ENCODE assay signal across 28 mouse cellular contexts in the genomic region with DNA sequence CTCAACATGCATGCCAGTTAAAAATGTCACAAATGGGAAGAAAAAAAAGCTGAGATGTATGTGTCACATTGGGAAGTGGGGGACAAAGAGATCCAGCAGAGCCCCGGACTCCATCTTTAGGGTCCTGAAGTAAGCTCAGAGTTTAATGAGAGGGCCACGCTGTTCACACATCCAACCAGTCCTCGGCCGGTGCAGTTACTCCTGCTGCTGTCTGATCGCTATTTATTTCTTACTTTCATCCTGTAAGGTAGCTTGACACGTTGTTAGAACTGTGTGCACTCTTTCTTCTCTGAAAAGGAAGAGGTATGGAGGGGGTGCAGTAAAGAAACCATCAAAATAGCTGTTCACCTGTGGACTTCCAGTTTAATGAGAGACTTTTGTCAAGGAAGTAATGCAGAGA.
DNase-seq lines count a peak whose midpoint lies in the region; ATAC-seq and TF ChIP-seq lines count a peak whose summit lies in the region.
"Had no signal": no experiment of that assay in that cellular context is flagged by ENCODE, and none has a peak within 500 bp of the region (broad histone marks: within the 10 kb centered on the region; RNA-seq: fewer than 3 reads in every experiment).

No protein-coding gene starts in this region.

- TF ChIP-seq CTCF in midbrain, postnatal 0 days (IDR thresholded peaks at IDR 0.05) = no peak
- no peak for TF ChIP-seq CTCF in brain, embryonic 14.5 days (IDR thresholded peaks at IDR 0.05; ENCODE audit: borderline replicate concordance, extremely low read depth, insufficient read depth, insufficient read length)

- no peak for TF ChIP-seq POLR2A in brain, embryonic 14.5 days (IDR thresholded peaks at IDR 0.05; ENCODE audit: borderline replicate concordance, extremely low read depth, insufficient read depth, insufficient read length, poor library complexity, severe bottlenecking)

- no peak for ATAC-seq in heart, embryonic 12.5 days (ENCODE audit: insufficient number of reproducible peaks, low FRiP score)
- peak; percentile 63; the same call in 1 of the 2 replicates for ATAC-seq in midbrain, embryonic 15.5 days (replicated peaks)
- ATAC-seq in midbrain, postnatal 0 days (ENCODE audit: low FRiP score) = no peak
- ATAC-seq: activated CD4-positive, CD25-positive, alpha-beta regulatory T cell, adult 4 months; CD4-positive, CD25-positive, alpha-beta regulatory T cell, adult 4 months; forebrain, embryonic 14.5 days; forebrain, embryonic 16.5 days; Patski had no signal

- no peak overlapping the region for H3K4me2 ChIP-seq in heart, embryonic 12.5 days
- H3K4me2 ChIP-seq in midbrain, embryonic 15.5 days = no peak overlapping the region
- H3K4me2 ChIP-seq in midbrain, postnatal 0 days (ENCODE audit: low read depth, low read length, poor library complexity, severe bottlenecking) = no peak overlapping the region
- H3K4me2 ChIP-seq: embryonic facial prominence, embryonic 13.5 days; embryonic facial prominence, embryonic 15.5 days; forebrain, embryonic 12.5 days had no signal

- no peak overlapping the region for H3K9ac ChIP-seq in heart, embryonic 12.5 days
- H3K9ac ChIP-seq in midbrain, embryonic 15.5 days = no peak overlapping the region
- H3K9ac ChIP-seq in midbrain, postnatal 0 days (replicated peaks; ENCODE audit: low read length, poor library complexity, severe bottlenecking) = no peak overlapping the region
- H3K9ac ChIP-seq: embryonic facial prominence, embryonic 13.5 days; embryonic facial prominence, embryonic 15.5 days; forebrain, embryonic 12.5 days had no signal

- WGBS in heart, embryonic 12.5 days = 81% methylated on average over 6 of the region's 6 CpGs
- 81% methylated on average over 6 of the region's 6 CpGs for WGBS in midbrain, embryonic 15.5 days
- WGBS in midbrain, postnatal 0 days = 80% methylated on average over 6 of the region's 6 CpGs

- peaks cover 3% of the 10 kb centered on the region; the same call in 1 of the 2 replicates for H3K36me3 ChIP-seq in heart, embryonic 12.5 days
- no peaks in the 10 kb centered on the region for H3K36me3 ChIP-seq in midbrain, embryonic 15.5 days (replicated peaks)
- no peaks in the 10 kb centered on the region for H3K36me3 ChIP-seq in midbrain, postnatal 0 days (ENCODE audit: insufficient read depth, low read length)
- H3K36me3 ChIP-seq: embryonic facial prominence, embryonic 13.5 days; embryonic facial prominence, embryonic 15.5 days; forebrain, embryonic 12.5 days; G1E had no signal

- no peak overlapping the region for H3K4me3 ChIP-seq in heart, embryonic 12.5 days
- H3K4me3 ChIP-seq in midbrain, embryonic 15.5 days = no peak overlapping the region
- H3K4me3 ChIP-seq in midbrain, postnatal 0 days (ENCODE audit: low read depth, low read length) = no peak overlapping the region
- H3K4me3 ChIP-seq: embryonic facial prominence, embryonic 13.5 days; embryonic facial prominence, embryonic 15.5 days; erythroblast, embryonic 14.5 days; forebrain, embryonic 10.5 days; forebrain, embryonic 12.5 days had no signal

- H3K4me1 ChIP-seq in heart, embryonic 12.5 days (replicated peaks) = peaks cover 6% of the 10 kb centered on the region
- H3K4me1 ChIP-seq in midbrain, embryonic 15.5 days = no peaks in the 10 kb centered on the region
- H3K4me1 ChIP-seq in midbrain, postnatal 0 days (ENCODE audit: insufficient read depth, low read length) = no peaks in the 10 kb centered on the region
- H3K4me1 ChIP-seq: forebrain, embryonic 12.5 days had no signal

- peak; percentile 34 for DNase-seq in heart, adult 11 months
- DNase-seq in midbrain, postnatal 0 days (ENCODE audit: low spot score) = no peak
- DNase-seq in brain, embryonic 14.5 days (ENCODE audit: low read depth) = peak; percentile 47
- DNase-seq: adrenal gland, adult 8-10 months; adrenal gland, postnatal 14 days; adrenal gland, postnatal 36 days; B cell, adult 2 months; cerebellum, adult 11 months; cerebellum, adult 18-20 months; cerebellum, adult 8-10 months; cerebellum, adult 9-11 months; cerebellum, postnatal 14 days; cerebellum, postnatal 36 days; embryo, embryonic 11 days had no signal

- H3K27ac ChIP-seq in heart, embryonic 12.5 days (ENCODE audit: poor library complexity, severe bottlenecking) = no peak overlapping the region
- no peak overlapping the region for H3K27ac ChIP-seq in midbrain, embryonic 15.5 days
- no peak overlapping the region for H3K27ac ChIP-seq in midbrain, postnatal 0 days (ENCODE audit: low read depth, low read length)
- H3K27ac ChIP-seq: embryonic facial prominence, embryonic 13.5 days; embryonic facial prominence, embryonic 15.5 days; forebrain, embryonic 10.5 days; forebrain, embryonic 12.5 days had no signal

- no peaks in the 10 kb centered on the region for H3K27me3 ChIP-seq in heart, embryonic 12.5 days (replicated peaks)
- no peaks in the 10 kb centered on the region for H3K27me3 ChIP-seq in midbrain, embryonic 15.5 days (replicated peaks)
- H3K27me3 ChIP-seq in midbrain, postnatal 0 days (ENCODE audit: insufficient read depth, low read length) = no peaks in the 10 kb centered on the region
- H3K27me3 ChIP-seq: CH12.LX; embryonic facial prominence, embryonic 13.5 days; embryonic facial prominence, embryonic 15.5 days; forebrain, embryonic 12.5 days; Patski had no signal

- H3K9me3 ChIP-seq in heart, embryonic 12.5 days (replicated peaks) = no peaks in the 10 kb centered on the region
- no peaks in the 10 kb centered on the region for H3K9me3 ChIP-seq in midbrain, embryonic 15.5 days
- H3K9me3 ChIP-seq in midbrain, postnatal 0 days (ENCODE audit: low read length) = no peaks in the 10 kb centered on the region
- H3K9me3 ChIP-seq: embryonic facial prominence, embryonic 13.5 days; embryonic facial prominence, embryonic 15.5 days; forebrain, embryonic 10.5 days; forebrain, embryonic 12.5 days; G1E had no signal
